Mouse (Mus musculus) subcutaneous adipose tissue, adult 2 months (tissue): Measurements from ENCODE around the gene Ferd3l. TPM values are rescaled to one million over a fixed set of nuclear protein-coding genes. Genes with fewer than 3 reads are reported as not detected.

ENCODE experiments used
- polyA plus RNA-seq: library from polyadenylated mRNA; depleted of rRNA; stranded (reverse); fragments of >200 nt; gene quantifications from 2 replicates; pipeline ENCODE4 v1.2.3, GENCODE M21; 2012; ENCODE audit warnings: low replicate concordance; rRNA removed

The Ferd3l gene
- not detected in 2 replicates for polyA plus RNA-seq

GRCm38 (mm10) chr12:33928331-33929192 is at the start of gene Ferd3l:
Ferd3l (plus strand) TSS chr12:33928425.

GRCm38 (mm10) chr12:33957400-33958240 is 29.4 kb downstream of the Ferd3l start, which contains the start of gene Twist1:
Twist1 (plus strand) TSS chr12:33957671.

Other genes starting within 250 kb of the Ferd3l start
- 25.3 and 25.7 TPM in 2 replicates for gene Twist1, start 29.2 kb downstream of the Ferd3l start, polyA plus RNA-seq